Mouse (Mus musculus) MEL (cell line): ENCODE results near the gene Shbg. TPM values are rescaled to one million over a fixed set of nuclear protein-coding genes. Genes with fewer than 3 reads are reported as not detected.

Experiments
- DNase-seq: peaks from one replicate; pipeline ENCODE4 v3.0.0; 2011; ENCODE audit warnings: low read depth, low spot score
- H3K27ac ChIP-seq: 2 replicates; pipeline ENCODE4 v1.5.1; 2012; ENCODE audit warnings: low read depth, mild to moderate bottlenecking, control low read depth, low read length, moderate library complexity; ENCODE audit not compliant: control insufficient read depth
- H3K27me3 ChIP-seq, 2 experiments: fragments of 150-350 bp in 1 of 2; sonication (generic) in 1 of 2; 2 replicates each; pipeline ENCODE4 v1.6.1; 2012; ENCODE audit warnings: low read length in 2 of 2, mild to moderate bottlenecking in 2 of 2, improper control_type of control experiment in 1 of 2, moderate library complexity in 1 of 2; ENCODE audit not compliant: insufficient read depth in 2 of 2, control insufficient read depth in 1 of 2
- H3K36me3 ChIP-seq, 2 experiments: 2 replicates each; pipeline ENCODE4 v1.6.1; 2012 to 2014; ENCODE audit warnings: low read length in 2 of 2, improper control_type of control experiment in 1 of 2, inconsistent platforms in 1 of 2, mild to moderate bottlenecking in 1 of 2; ENCODE audit not compliant: insufficient read depth in 2 of 2, control insufficient read depth in 1 of 2
- H3K4me1 ChIP-seq, 2 experiments: fragments of 150-350 bp in 1 of 2; sonication (generic) in 1 of 2; 2 replicates each; pipeline ENCODE4 v1.6.1; 2012; ENCODE audit warnings: low read length in 2 of 2, improper control_type of control experiment in 1 of 2, mild to moderate bottlenecking in 1 of 2; ENCODE audit not compliant: insufficient read depth in 2 of 2, control insufficient read depth in 1 of 2
- H3K4me3 ChIP-seq, 2 experiments: fragments of 150-350 bp in 1 of 2; sonication (generic) in 1 of 2; 2 replicates each; pipeline ENCODE4 v1.5.1; 2012; ENCODE audit warnings: low read depth in 2 of 2, low read length in 2 of 2, mild to moderate bottlenecking in 2 of 2, moderate library complexity in 2 of 2, control low read depth in 1 of 2, improper control_type of control experiment in 1 of 2; ENCODE audit not compliant: control insufficient read depth in 1 of 2, insufficient read depth in 1 of 2
- H3K79me2 ChIP-seq: 2 replicates; pipeline ENCODE4 v1.6.1; 2012; ENCODE audit warnings: mild to moderate bottlenecking, low read length, moderate library complexity; ENCODE audit not compliant: control insufficient read depth, poor library complexity, insufficient read depth
- H3K9ac ChIP-seq: 2 replicates; pipeline ENCODE4 v1.6.1; 2012; ENCODE audit warnings: low read depth, mild to moderate bottlenecking, control low read depth, low read length, moderate library complexity; ENCODE audit not compliant: control insufficient read depth, poor library complexity, severe bottlenecking
- H3K9me3 ChIP-seq: fragments of 150-350 bp; sonication (generic); replicated peaks from 2 replicates; pipeline ENCODE4 v1.6.1; 2012; ENCODE audit warnings: mild to moderate bottlenecking, low read length, improper control_type of control experiment, moderate library complexity; ENCODE audit not compliant: insufficient read depth
- CHD1 ChIP-seq: IDR thresholded peaks from 2 replicates; pipeline ENCODE4 v1.6.1; 2012; ENCODE audit warnings: low read depth, mild to moderate bottlenecking, inconsistent platforms, low read length, improper control_type of control experiment
- E2F4 ChIP-seq: IDR thresholded peaks from 2 replicates; pipeline ENCODE4 v1.6.1; 2011; ENCODE audit warnings: low read depth, low read length, improper control_type of control experiment, borderline replicate concordance
- ELF1 ChIP-seq: IDR thresholded peaks from 2 replicates; pipeline ENCODE4 v1.6.1; 2014; ENCODE audit warnings: low read depth, mild to moderate bottlenecking, inconsistent platforms, low read length, improper control_type of control experiment, moderate library complexity
- ETS1 ChIP-seq: IDR thresholded peaks from 2 replicates; pipeline ENCODE4 v1.6.1; 2012; ENCODE audit warnings: low read depth, mild to moderate bottlenecking, inconsistent platforms, low read length, improper control_type of control experiment, moderate library complexity
- GABPA ChIP-seq: IDR thresholded peaks from 2 replicates; pipeline ENCODE4 v1.6.1; 2012; ENCODE audit warnings: low read depth, mild to moderate bottlenecking, inconsistent platforms, low read length, improper control_type of control experiment, moderate library complexity
- GATA1 ChIP-seq: IDR thresholded peaks from 2 replicates; pipeline ENCODE4 v1.6.1; 2011; ENCODE audit warnings: low read depth, low read length, improper control_type of control experiment
- HCFC1 ChIP-seq: IDR thresholded peaks from 2 replicates; pipeline ENCODE4 v1.6.1; 2012; ENCODE audit warnings: low read depth, mild to moderate bottlenecking, inconsistent platforms, low read length, improper control_type of control experiment, moderate library complexity
- KAT2A ChIP-seq: conservative IDR thresholded peaks from 2 replicates; pipeline ENCODE4 v1.6.1; 2012; ENCODE audit warnings: low read depth, low read length, improper control_type of control experiment, inconsistent platforms
- MAZ ChIP-seq: IDR thresholded peaks from 2 replicates; pipeline ENCODE4 v1.6.1; 2012; ENCODE audit warnings: low read depth, mild to moderate bottlenecking, inconsistent platforms, low read length, improper control_type of control experiment
- MYB ChIP-seq: IDR thresholded peaks from 2 replicates; pipeline ENCODE4 v1.6.1; 2011; ENCODE audit warnings: mild to moderate bottlenecking, low read depth, low read length, improper control_type of control experiment
- MYC ChIP-seq: IDR thresholded peaks from 2 replicates; pipeline ENCODE4 v1.6.1; 2011; ENCODE audit warnings: low read depth, mild to moderate bottlenecking, low read length, improper control_type of control experiment, moderate library complexity
- NELFE ChIP-seq: IDR thresholded peaks from 2 replicates; pipeline ENCODE4 v1.6.1; 2011; ENCODE audit warnings: low read depth, low read length, improper control_type of control experiment
- POLR2A ChIP-seq, 2 experiments: IDR thresholded peaks; 2 replicates each; pipeline ENCODE4 v1.6.1; 2011 to 2012; ENCODE audit warnings: low read length in 2 of 2, mild to moderate bottlenecking in 2 of 2, control low read depth in 1 of 2, improper control_type of control experiment in 1 of 2, low read depth in 1 of 2, moderate library complexity in 1 of 2; ENCODE audit not compliant: control insufficient read depth in 1 of 2, insufficient read depth in 1 of 2, poor library complexity in 1 of 2
- POLR2AphosphoS2 ChIP-seq: IDR thresholded peaks from 2 replicates; pipeline ENCODE4 v1.6.1; 2011; ENCODE audit warnings: low read length, improper control_type of control experiment
- POLR2AphosphoS5 ChIP-seq: IDR thresholded peaks from 2 replicates; pipeline ENCODE4 v1.6.1; 2012; ENCODE audit warnings: low read depth, borderline replicate concordance, mild to moderate bottlenecking, inconsistent platforms, low read length, moderate library complexity, mixed read lengths
- RCOR1 ChIP-seq: IDR thresholded peaks from 2 replicates; pipeline ENCODE4 v1.6.1; 2012; ENCODE audit warnings: low read depth, mild to moderate bottlenecking, inconsistent platforms, low read length, improper control_type of control experiment
- SIN3A ChIP-seq: IDR thresholded peaks from 2 replicates; pipeline ENCODE4 v1.6.1; 2012; ENCODE audit warnings: low read length, improper control_type of control experiment, inconsistent platforms
- SMC3 ChIP-seq: IDR thresholded peaks from 2 replicates; pipeline ENCODE4 v1.6.1; 2011; ENCODE audit warnings: low read depth, low read length, improper control_type of control experiment
- TBP ChIP-seq: IDR thresholded peaks from 2 replicates; pipeline ENCODE4 v1.8.0; 2011; ENCODE audit warnings: low read depth, low read length, improper control_type of control experiment
- TCF12 ChIP-seq: IDR thresholded peaks from 2 replicates; pipeline ENCODE4 v1.6.1; 2014; ENCODE audit warnings: low read depth, mild to moderate bottlenecking, inconsistent platforms, low read length, improper control_type of control experiment, moderate library complexity
- UBTF ChIP-seq: IDR thresholded peaks from 2 replicates; pipeline ENCODE4 v1.6.1; 2012; ENCODE audit warnings: low read depth, mild to moderate bottlenecking, inconsistent platforms, low read length, improper control_type of control experiment, moderate library complexity, borderline replicate concordance; ENCODE audit not compliant: insufficient read depth
- USF1 ChIP-seq: IDR thresholded peaks from 2 replicates; pipeline ENCODE4 v1.6.1; 2014; ENCODE audit warnings: low read depth, mild to moderate bottlenecking, inconsistent platforms, low read length, improper control_type of control experiment, moderate library complexity
- ZC3H11A ChIP-seq: IDR thresholded peaks from 2 replicates; pipeline ENCODE4 v1.6.1; 2012; ENCODE audit warnings: low read depth, mild to moderate bottlenecking, inconsistent platforms, low read length, improper control_type of control experiment
- ZKSCAN1 ChIP-seq: IDR thresholded peaks from 2 replicates; pipeline ENCODE4 v1.6.1; 2012; ENCODE audit warnings: low read depth, mild to moderate bottlenecking, inconsistent platforms, low read length, improper control_type of control experiment, moderate library complexity
- ZMIZ1 ChIP-seq: IDR thresholded peaks from 2 replicates; pipeline ENCODE4 v1.6.1; 2012; ENCODE audit warnings: low read depth, mild to moderate bottlenecking, inconsistent platforms, low read length, improper control_type of control experiment, moderate library complexity
- ZNF384 ChIP-seq: IDR thresholded peaks from 2 replicates; pipeline ENCODE4 v1.6.1; 2012; ENCODE audit warnings: low read depth, mild to moderate bottlenecking, inconsistent platforms, low read length, improper control_type of control experiment
- polyA plus RNA-seq, 2 experiments: library from polyadenylated mRNA; stranded (reverse) in 1 of 2; unstranded in 1 of 2; fragments of >175 nt in 1 of 2; fragments of >200 nt in 1 of 2; gene quantifications; 2 replicates each; pipeline versions ENCODE4 v1.2.1 to v1.2.4; 2012; ENCODE audit warnings: low replicate concordance in 2 of 2, low read depth in 1 of 2; ENCODE audit not compliant: insufficient read length in 2 of 2, insufficient read depth in 1 of 2, missing spikeins in 1 of 2
- total RNA-seq: library from RNA; depleted of rRNA; stranded (reverse); fragments of 300-350 nt; gene quantifications from 2 replicates; pipeline ENCODE4 v1.2.3, GENCODE M21; 2012

Gene Shbg
- total and polyA plus RNA-seq, 3 experiments, result not detected

DNA sequence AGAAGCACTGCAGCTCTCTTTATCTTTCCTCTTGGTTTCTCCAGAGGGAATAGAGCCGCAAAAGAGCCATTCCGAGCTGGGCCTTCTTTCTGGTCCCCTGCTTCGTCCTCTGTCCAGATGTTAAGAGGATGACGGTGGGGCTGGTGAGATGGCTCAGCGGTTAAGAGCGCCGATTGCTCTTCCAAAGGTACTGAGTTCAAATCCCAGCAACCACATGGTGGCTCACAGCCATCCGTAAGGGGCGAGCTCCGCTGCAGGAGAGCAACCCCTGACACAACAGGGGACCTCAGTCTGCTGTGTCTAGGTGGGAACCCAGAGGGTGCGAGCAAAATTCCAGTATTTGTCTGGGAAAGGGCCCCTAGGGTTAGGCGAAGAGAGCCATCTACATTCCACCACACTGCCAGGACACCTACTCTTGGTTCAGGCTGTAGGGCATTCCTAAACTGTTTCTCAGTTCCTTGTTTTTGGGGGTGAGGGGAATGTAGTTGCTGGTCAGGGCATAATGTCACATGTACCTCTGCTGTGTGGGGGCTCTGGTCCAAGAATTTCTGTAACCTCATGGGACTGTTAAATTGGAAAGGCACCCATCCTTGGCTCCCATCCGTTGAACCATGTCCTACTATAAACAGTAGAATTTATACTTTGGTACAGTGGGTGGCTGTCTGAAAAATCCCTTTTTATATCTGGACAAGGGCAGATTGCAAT lies 45.4 kb upstream of the Shbg start:
- Histone ChIP-seq H3K4me3 (peak overlapping the region; percentile 63 to 78), H3K27me3 (no peaks in the 10 kb centered on the region), H3K9ac (peak overlapping the region; percentile 69), H3K9me3 (no peaks in the 10 kb centered on the region), H3K36me3 (peaks cover 0 to 15% of the 10 kb centered on the region in 2 experiments; a peak in 3 of 4 replicates), H3K79me2 (peaks cover 8% of the 10 kb centered on the region), H3K27ac (peak overlapping the region; percentile 96), H3K4me1 (peaks cover 4 to 19% of the 10 kb centered on the region in 2 experiments)
- 0 out of 2 replicates have a peak, but pooled peaks have one; percentile 7 for TF ChIP-seq RCOR1
- TF ChIP-seq POLR2AphosphoS5, result no peak
- 0 out of 2 replicates have a peak, but pooled peaks have one; percentile 10 for TF ChIP-seq ZMIZ1
- TF ChIP-seq MYC, result peak; percentile 17; the same call in 1 of the 2 replicates
- peak; percentile 83; the same call in 1 of the 2 replicates for TF ChIP-seq CHD1
- no peak for TF ChIP-seq POLR2A (IDR thresholded peaks at IDR 0.05; ENCODE audit: control insufficient read depth in 1 of 2, insufficient read depth in 1 of 2, low read depth in 1 of 2, low read length in 2 of 2, poor library complexity in 1 of 2)
- 0 out of 2 replicates have a peak, but pooled peaks have one; percentile 16 for TF ChIP-seq UBTF
- TF ChIP-seq USF1, result 0 out of 2 replicates have a peak, but pooled peaks have one; percentile 20
- no peak for TF ChIP-seq MYB
- no peak for TF ChIP-seq ZKSCAN1
- peak; percentile 3; the same call in 1 of the 2 replicates for TF ChIP-seq POLR2AphosphoS2
- TF ChIP-seq NELFE, result no peak
- no peak for DNase-seq

GRCm38 (mm10) chr11:69662213-69662966 lies 44.7 kb upstream of the Shbg start, which contains the start of gene Mpdu1:
Gene Mpdu1 (minus strand): TSS chr11:69662642.
- Histone ChIP-seq H3K36me3 (peaks cover 0 to 15% of the 10 kb centered on the region in 2 experiments; a peak in 2 of 4 replicates), H3K27ac (peak within 1 kb of the TSS; percentile 96), H3K27me3 (no peaks in the 10 kb centered on the region), H3K9me3 (no peaks in the 10 kb centered on the region), H3K4me3 (peak within 1 kb of the TSS; percentile 63 to 78), H3K4me1 (peaks cover 4 to 19% of the 10 kb centered on the region in 2 experiments), H3K9ac (peak within 1 kb of the TSS; percentile 85), H3K79me2 (peaks cover 8% of the 10 kb centered on the region)
- peak; percentile 99 for DNase-seq
- TF ChIP-seq TCF12, result peak; percentile 67; the same call in 1 of the 2 replicates
- TF ChIP-seq UBTF, result 0 out of 2 replicates have a peak, but pooled peaks have one; percentile 25
- TF ChIP-seq NELFE, result peak; percentile 82
- no peak for TF ChIP-seq ZC3H11A
- TF ChIP-seq SIN3A, result peak; percentile 90
- TF ChIP-seq HCFC1, result peak; percentile 86
- no peak for TF ChIP-seq USF1
- TF ChIP-seq MYB, result no peak
- peak; percentile 60 for TF ChIP-seq MAZ
- TF ChIP-seq KAT2A, result peak; percentile 63
- peak; percentile 37; the same call in 1 of the 2 replicates for TF ChIP-seq ETS1
- TF ChIP-seq ZNF384, result peak; percentile 72
- peak; percentile 75; the same call in 1 of the 2 replicates for TF ChIP-seq POLR2AphosphoS5
- peak; percentile 93 for TF ChIP-seq POLR2AphosphoS2
- TF ChIP-seq CHD1, result no peak
- TF ChIP-seq GATA1, result 0 out of 2 replicates have a peak, but pooled peaks have one; percentile 8
- TF ChIP-seq SMC3, result 0 out of 2 replicates have a peak, but pooled peaks have one; percentile 9
- peak; percentile 81 for TF ChIP-seq MYC
- peak; percentile 93 to 97 for TF ChIP-seq POLR2A (IDR thresholded peaks at IDR 0.05; ENCODE audit: control insufficient read depth in 1 of 2, insufficient read depth in 1 of 2, low read depth in 1 of 2, low read length in 2 of 2, poor library complexity in 1 of 2)
- TF ChIP-seq ZMIZ1, result peak; percentile 76; the same call in 1 of the 2 replicates
- no peak for TF ChIP-seq GABPA
- peak; percentile 94 for TF ChIP-seq TBP
- peak; percentile 84 for TF ChIP-seq E2F4
- peak; percentile 91 for TF ChIP-seq ELF1
